Mouse (Mus musculus) myocyte (in vitro differentiated cells): ENCODE measurements around the gene Grxcr1. TPM values are rescaled to one million over a fixed set of nuclear protein-coding genes. Genes with fewer than 3 reads are reported as not detected.

Source experiments
- H3K27me3 ChIP-seq: one replicate; pipeline ENCODE4 v1.6.1; 2011; ENCODE audit not compliant: control insufficient read depth, insufficient read depth, insufficient read length
- H3K36me3 ChIP-seq: one replicate; pipeline ENCODE4 v1.6.1; 2011; ENCODE audit not compliant: control insufficient read depth, insufficient read depth
- H3K4me2 ChIP-seq: one replicate; pipeline ENCODE4 v1.6.1; 2011; ENCODE audit warnings: low read depth, control low read depth
- H3K4me3 ChIP-seq: one replicate; pipeline ENCODE4 v1.5.1; 2011; ENCODE audit warnings: mild to moderate bottlenecking, control low read depth, moderate library complexity
- H3K79me2 ChIP-seq: one replicate; pipeline ENCODE4 v1.6.1; 2011; ENCODE audit not compliant: control insufficient read depth, insufficient read depth
- H3ac ChIP-seq: one replicate; pipeline ENCODE4 v1.6.1; 2011; ENCODE audit not compliant: control insufficient read depth, insufficient read length
- CEBPB ChIP-seq: IDR thresholded peaks from 2 replicates; pipeline ENCODE4 v1.6.1; 2011; ENCODE audit warnings: mild to moderate bottlenecking, moderate library complexity; ENCODE audit not compliant: poor library complexity, insufficient read depth, severe bottlenecking
- E2F4 ChIP-seq: IDR thresholded peaks from one replicate; pipeline ENCODE4 v1.6.1; 2011; ENCODE audit warnings: mild to moderate bottlenecking, control low read depth, moderate library complexity; ENCODE audit not compliant: insufficient read depth
- MAX ChIP-seq: IDR thresholded peaks from one replicate; pipeline ENCODE4 v1.6.1; 2011; ENCODE audit warnings: low read depth, mild to moderate bottlenecking, control low read depth
- MYOD1 ChIP-seq, 3 experiments: IDR thresholded peaks; one replicate each; pipeline ENCODE4 v1.6.1; 2011; ENCODE audit warnings: control low read depth in 2 of 3, low read depth in 2 of 3, mild to moderate bottlenecking in 2 of 3, moderate library complexity in 1 of 3; ENCODE audit not compliant: insufficient read length in 2 of 3, control insufficient read depth in 1 of 3
- MYOG ChIP-seq, 3 experiments: IDR thresholded peaks; one replicate each; pipeline ENCODE4 v1.6.1; 2011; ENCODE audit warnings: control low read depth in 2 of 3, low read depth in 2 of 3, mild to moderate bottlenecking in 2 of 3; ENCODE audit not compliant: insufficient read length in 2 of 3, control insufficient read depth in 1 of 3, insufficient read depth in 1 of 3
- POLR2A ChIP-seq: IDR thresholded peaks from one replicate; pipeline ENCODE4 v1.6.1; 2011; ENCODE audit warnings: low read depth, mild to moderate bottlenecking, control low read depth, moderate library complexity; ENCODE audit not compliant: insufficient read length
- POLR2AphosphoS2 ChIP-seq: IDR thresholded peaks from one replicate; pipeline ENCODE4 v1.6.1; 2011; ENCODE audit warnings: low read depth, control low read depth; ENCODE audit not compliant: insufficient read length
- REST ChIP-seq: IDR thresholded peaks from one replicate; pipeline ENCODE4 v1.6.1; 2011; ENCODE audit warnings: mild to moderate bottlenecking, control low read depth, moderate library complexity; ENCODE audit not compliant: insufficient read depth, insufficient read length
- SRF ChIP-seq: IDR thresholded peaks from one replicate; pipeline ENCODE4 v1.6.1; 2011; ENCODE audit warnings: low read depth; ENCODE audit not compliant: control insufficient read depth, insufficient read length
- TCF12 ChIP-seq: IDR thresholded peaks from one replicate; pipeline ENCODE4 v1.6.1; 2011; ENCODE audit warnings: mild to moderate bottlenecking, control low read depth; ENCODE audit not compliant: poor library complexity, insufficient read depth, severe bottlenecking
- TCF3 ChIP-seq: IDR thresholded peaks from one replicate; pipeline ENCODE4 v1.6.1; 2011; ENCODE audit warnings: low read depth, control low read depth; ENCODE audit not compliant: insufficient read length
- USF1 ChIP-seq: IDR thresholded peaks from one replicate; pipeline ENCODE4 v1.6.1; 2011; ENCODE audit warnings: low read depth, mild to moderate bottlenecking, control low read depth, moderate library complexity
- polyA plus RNA-seq: library from polyadenylated mRNA; unstranded; fragments of >200 nt; fragmentation: generic; extraction: Trizol; gene quantifications from one replicate; pipeline ENCODE4 v1.2.1, GENCODE M21; 2012; ENCODE audit warnings: missing spikeins

Gene Grxcr1
- polyA plus RNA-seq, 1 experiment = not detected

DNA sequence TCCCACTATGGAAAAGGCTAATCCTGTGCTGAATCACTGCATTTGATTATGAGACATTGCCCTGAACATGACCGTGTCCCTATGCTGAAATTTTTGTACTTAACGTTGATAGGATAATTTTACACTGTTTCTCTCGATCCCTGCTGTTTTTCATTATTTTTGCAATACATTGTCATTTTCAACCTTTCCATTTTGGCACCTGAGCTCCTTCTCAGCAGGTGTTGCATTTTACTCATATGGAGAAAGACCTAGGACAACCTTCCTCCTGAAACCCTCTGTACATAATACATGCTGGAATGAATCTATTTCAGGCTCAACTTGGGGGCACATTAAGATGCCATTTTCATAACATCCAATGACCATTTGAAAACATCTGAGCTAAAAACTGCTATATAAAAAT, 38.7 kb downstream of the Grxcr1 start:
- H3K4me2 ChIP-seq = no peak overlapping the region
- H3K79me2 ChIP-seq = no peaks in the 10 kb centered on the region
- no peaks in the 10 kb centered on the region for H3K27me3 ChIP-seq
- no peak overlapping the region for H3ac ChIP-seq
- no peak overlapping the region for H3K4me3 ChIP-seq
- H3K36me3 ChIP-seq = no peaks in the 10 kb centered on the region
- TF ChIP-seq CEBPB (no peak), TCF12 (no peak), USF1 (no peak), MYOD1 (IDR thresholded peaks at IDR 0.05; ENCODE audit: control insufficient read depth in 1 of 3, insufficient read length in 2 of 3, low read depth in 2 of 3) (no peak), MAX (no peak), MYOG (IDR thresholded peaks at IDR 0.05; ENCODE audit: control insufficient read depth in 1 of 3, insufficient read depth in 1 of 3, insufficient read length in 2 of 3, low read depth in 2 of 3) (no peak), E2F4 (no peak), TCF3 (no peak), POLR2A (no peak), POLR2AphosphoS2 (no peak), REST (no peak), SRF (no peak)

- Histone ChIP-seq H3K36me3 (no peaks in the 10 kb centered on the region), H3ac (no peak overlapping the region), H3K79me2 (no peaks in the 10 kb centered on the region), H3K4me3 (no peak overlapping the region), H3K4me2 (no peak overlapping the region), H3K27me3 (no peaks in the 10 kb centered on the region)
- TF ChIP-seq TCF12 (no peak), CEBPB (no peak), POLR2AphosphoS2 (no peak), SRF (no peak), MYOD1 (IDR thresholded peaks at IDR 0.05; ENCODE audit: control insufficient read depth in 1 of 3, insufficient read length in 2 of 3, low read depth in 2 of 3) (no peak), USF1 (no peak), TCF3 (no peak), POLR2A (no peak), REST (no peak), MYOG (IDR thresholded peaks at IDR 0.05; ENCODE audit: control insufficient read depth in 1 of 3, insufficient read depth in 1 of 3, insufficient read length in 2 of 3, low read depth in 2 of 3) (no peak), E2F4 (no peak), MAX (no peak)
These were observed 40.2 kb downstream of the Grxcr1 start for GRCm38 (mm10) chr5:68071857-68072256.

GRCm38 (mm10) chr5:68086535-68087098, 55.0 kb downstream of the Grxcr1 start:
- Histone ChIP-seq H3K36me3 (no peaks in the 10 kb centered on the region), H3K79me2 (no peaks in the 10 kb centered on the region), H3K27me3 (no peaks in the 10 kb centered on the region), H3K4me3 (no peak overlapping the region), H3ac (no peak overlapping the region), H3K4me2 (no peak overlapping the region)
- TF ChIP-seq POLR2AphosphoS2 = no peak

GRCm38 (mm10) chr5:68087174-68087573, 55.5 kb downstream of the Grxcr1 start:
- H3K36me3 ChIP-seq = no peaks in the 10 kb centered on the region
- no peak overlapping the region for H3K4me3 ChIP-seq
- H3K79me2 ChIP-seq = no peaks in the 10 kb centered on the region

DNA sequence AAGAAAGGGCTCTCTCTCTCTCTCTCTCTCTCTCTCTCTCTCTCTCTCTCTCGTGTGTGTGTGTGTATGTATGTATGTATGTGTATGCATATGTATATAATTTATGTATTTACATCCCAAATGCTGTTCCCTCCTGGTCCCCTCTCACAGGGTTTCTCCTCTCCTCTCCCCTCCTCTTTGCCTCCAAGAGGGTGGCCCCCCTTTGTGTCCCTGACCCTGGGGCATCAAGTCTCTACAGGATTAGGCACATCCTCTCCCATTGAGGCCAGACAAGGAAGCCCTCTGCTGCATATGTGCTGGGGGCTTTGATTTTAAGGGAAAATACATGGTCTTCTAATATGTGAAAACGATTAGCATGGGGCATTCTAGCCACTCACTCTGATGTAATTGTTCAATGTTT, 61.5 kb downstream of the Grxcr1 start:
- H3K79me2 ChIP-seq = no peaks in the 10 kb centered on the region

More at GRCm38 (mm10) chr5:68087174-68087573, 55.5 kb downstream of the Grxcr1 start:
- TF ChIP-seq CEBPB (no peak), REST (no peak), MYOD1 (IDR thresholded peaks at IDR 0.05; ENCODE audit: control insufficient read depth in 1 of 3, insufficient read length in 2 of 3, low read depth in 2 of 3) (no peak), MAX (no peak), MYOG (IDR thresholded peaks at IDR 0.05; ENCODE audit: control insufficient read depth in 1 of 3, insufficient read depth in 1 of 3, insufficient read length in 2 of 3, low read depth in 2 of 3) (no peak), POLR2A (no peak), E2F4 (no peak), TCF12 (no peak), TCF3 (no peak), USF1 (no peak), POLR2AphosphoS2 (no peak), SRF (no peak)
- H3ac ChIP-seq = no peak overlapping the region
- H3K4me2 ChIP-seq = no peak overlapping the region
- H3K27me3 ChIP-seq = no peaks in the 10 kb centered on the region

More for the DNA sequence above, 61.5 kb downstream of the Grxcr1 start:
- no peak overlapping the region for H3ac ChIP-seq
- no peaks in the 10 kb centered on the region for H3K36me3 ChIP-seq
- no peaks in the 10 kb centered on the region for H3K27me3 ChIP-seq
- no peak overlapping the region for H3K4me2 ChIP-seq
- TF ChIP-seq CEBPB = no peak
- no peak for TF ChIP-seq POLR2A
- TF ChIP-seq TCF3 = no peak
- no peak for TF ChIP-seq POLR2AphosphoS2
- no peak for TF ChIP-seq MAX
- TF ChIP-seq REST = no peak
- TF ChIP-seq MYOD1 (IDR thresholded peaks at IDR 0.05; ENCODE audit: control insufficient read depth in 1 of 3, insufficient read length in 2 of 3, low read depth in 2 of 3) = no peak
- TF ChIP-seq USF1 = no peak
- TF ChIP-seq MYOG (IDR thresholded peaks at IDR 0.05; ENCODE audit: control insufficient read depth in 1 of 3, insufficient read depth in 1 of 3, insufficient read length in 2 of 3, low read depth in 2 of 3) = no peak
- TF ChIP-seq TCF12 = no peak
- no peak for TF ChIP-seq SRF
- H3K4me3 ChIP-seq = no peak overlapping the region
